Mouse (Mus musculus) adrenal gland, postnatal 14 days (tissue): ENCODE data around the gene Osbpl8. TPM values are rescaled to one million over a fixed set of nuclear protein-coding genes. Genes with fewer than 3 reads are reported as not detected.
A peak's percentile ranks its signal among the peaks of the same experiment; 100 is the strongest.

Source experiments
- DNase-seq: peaks from one replicate; pipeline ENCODE4 v3.0.0; 2021; ENCODE audit warnings: mixed read lengths
- total RNA-seq: library from RNA; stranded (reverse); gene quantifications from 2 replicates; pipeline ENCODE4 v1.2.3, GENCODE M21; 2021

Osbpl8 gene
- total RNA-seq, 1 experiment from 2014 or later: 28.2 TPM

DNA sequence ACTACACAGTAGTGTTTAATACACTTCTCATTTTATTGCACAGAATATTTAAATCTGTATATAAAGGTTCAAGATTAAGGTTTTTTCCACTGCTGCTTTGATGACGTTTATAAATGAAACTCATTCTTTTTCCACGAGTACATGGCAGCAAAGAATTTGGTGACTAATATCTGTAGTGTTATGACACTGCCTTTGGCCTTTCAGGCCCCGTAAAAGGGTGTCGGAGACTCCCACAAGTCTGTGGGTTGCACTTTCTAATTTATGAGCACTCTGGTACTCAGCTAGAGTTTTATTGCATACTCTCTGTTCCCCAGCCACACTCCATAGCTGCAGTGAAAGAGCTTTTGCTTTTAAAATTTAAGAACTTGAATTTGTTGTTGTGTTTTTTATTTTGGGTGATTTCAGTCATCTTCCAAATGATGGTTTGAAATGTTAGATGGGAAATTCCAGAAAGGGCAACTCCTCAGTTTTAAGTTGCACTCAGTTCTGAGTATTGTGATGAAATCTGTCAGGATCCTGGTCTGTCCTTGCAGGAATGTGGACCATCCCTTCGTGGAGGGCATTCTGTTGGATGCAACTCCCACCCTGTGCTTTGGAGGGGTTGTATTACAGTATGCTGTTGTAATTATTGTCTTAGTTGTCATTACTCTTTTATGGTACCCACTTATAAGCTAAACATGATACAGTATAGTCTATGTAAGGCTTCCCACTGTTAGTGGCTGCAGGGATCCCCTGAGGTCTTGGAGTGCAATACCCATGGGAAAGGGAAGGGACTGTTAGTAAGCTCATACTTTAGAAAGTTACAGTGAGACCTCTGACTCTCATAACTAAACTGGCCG lies 70.1 kb downstream of the Osbpl8 start:
- peak; percentile 30 for DNase-seq

DNA sequence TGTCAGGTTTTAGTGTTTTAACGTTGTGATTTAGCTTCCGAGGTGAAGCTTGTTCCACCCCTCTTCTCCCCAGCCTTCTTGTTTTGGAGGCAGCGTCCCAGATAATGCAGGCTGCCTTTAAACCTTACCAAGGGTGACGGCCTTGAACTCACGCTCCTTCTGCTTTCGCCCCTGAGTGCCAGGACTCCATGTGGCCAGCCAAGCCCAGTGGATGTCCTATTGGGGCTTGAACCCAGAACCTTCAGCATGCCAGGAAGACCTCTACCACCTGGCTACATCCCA lies 70.7 kb downstream of the Osbpl8 start:
- peak; percentile 24 for DNase-seq

DNA sequence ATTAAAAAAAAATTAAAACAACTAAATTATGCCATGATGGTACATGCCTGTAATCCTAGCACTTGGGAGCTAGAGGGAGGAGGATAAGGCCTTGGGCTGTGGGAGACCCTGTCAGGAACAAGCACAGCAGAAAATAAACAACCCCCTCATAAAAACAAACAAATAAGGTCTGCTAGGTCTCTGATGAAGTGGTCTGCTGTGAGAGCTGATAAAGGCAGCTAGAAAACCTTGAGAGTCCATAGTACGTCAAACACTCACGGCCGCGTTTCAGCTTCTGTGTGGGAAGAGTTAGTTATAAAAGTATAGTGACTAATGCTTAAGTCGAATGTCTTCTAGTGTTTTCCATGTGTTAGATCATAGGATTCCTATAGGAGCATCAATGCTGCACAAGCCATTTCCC lies 72.9 kb downstream of the Osbpl8 start:
- no peak for DNase-seq

DNA sequence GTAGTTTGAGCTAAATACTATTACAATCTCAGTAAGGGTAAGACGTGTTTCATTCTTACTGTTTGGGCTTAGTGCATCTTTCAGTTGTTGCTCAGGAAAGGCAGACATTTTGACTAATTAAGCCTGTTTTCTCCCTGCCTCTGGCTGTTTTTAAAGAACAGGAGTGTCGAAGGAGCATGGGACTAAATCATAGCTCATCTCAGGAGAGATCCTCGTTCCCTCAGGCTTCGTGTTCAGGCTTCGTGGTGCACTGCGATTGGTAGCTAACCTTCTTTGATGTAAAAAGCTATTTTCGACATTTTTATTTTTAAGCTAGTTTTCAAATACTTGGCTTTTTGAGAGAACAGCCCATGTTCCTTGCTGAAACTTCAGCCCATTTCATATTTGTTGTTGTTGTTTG lies 78.1 kb downstream of the Osbpl8 start:
- DNase-seq: no peak

DNA sequence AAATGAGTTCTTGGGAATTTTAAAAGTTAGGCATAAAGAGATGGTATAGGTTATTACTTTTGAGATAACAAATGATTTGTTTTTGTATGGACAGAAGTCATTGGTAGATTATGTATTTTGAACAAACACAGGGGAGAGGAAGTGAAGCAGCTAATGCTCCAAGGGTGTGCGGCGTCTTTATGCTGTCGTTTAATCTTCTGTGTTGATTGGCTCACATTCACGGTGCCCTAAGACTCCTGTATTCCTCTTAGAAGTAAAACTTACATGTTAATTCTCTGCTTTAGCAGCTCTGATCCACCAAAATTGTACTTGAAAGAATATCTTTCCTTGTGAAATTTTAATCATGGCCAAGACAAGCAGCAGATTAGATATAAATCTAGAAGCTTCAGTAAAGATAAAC lies 83.1 kb downstream of the Osbpl8 start:
- no peak for DNase-seq

DNA sequence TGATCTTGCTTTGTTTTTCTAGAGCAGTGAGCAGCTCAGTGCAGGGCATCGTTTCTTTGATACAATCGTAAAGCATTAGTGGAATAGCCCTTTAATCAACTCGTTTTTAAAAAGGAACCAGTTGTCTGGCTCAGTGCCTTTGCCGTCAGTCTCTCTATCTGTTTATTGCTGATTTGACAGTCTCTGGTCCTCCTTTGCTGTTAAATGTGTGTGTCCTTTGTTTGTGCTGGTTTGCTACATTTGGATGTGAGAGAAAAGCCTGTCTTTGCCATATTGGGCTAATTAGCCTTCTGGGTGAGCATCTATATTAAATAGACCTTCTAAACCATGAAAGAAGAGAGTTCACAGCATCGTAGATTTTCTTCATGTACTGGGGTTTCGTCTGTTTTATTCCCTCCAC lies 83.6 kb downstream of the Osbpl8 start:
- no peak for DNase-seq

DNA sequence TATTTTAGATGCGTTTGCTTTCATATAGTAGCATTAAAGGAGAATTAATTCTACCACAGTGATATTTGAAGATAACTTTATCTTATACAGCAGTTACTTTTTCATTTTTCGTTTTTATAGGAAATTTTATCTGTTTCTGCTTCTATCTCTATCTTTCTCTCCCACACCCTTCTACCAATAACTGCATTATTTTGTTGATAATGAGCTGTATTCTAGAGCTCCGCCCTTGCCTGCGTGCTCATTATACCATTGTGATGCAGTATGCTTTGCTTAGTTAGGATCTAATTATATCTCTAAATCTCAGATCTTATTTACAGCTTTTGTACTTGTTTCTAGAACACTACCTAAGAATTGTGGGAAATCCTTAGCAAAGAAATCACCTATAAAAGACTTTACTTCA lies 85.6 kb downstream of the Osbpl8 start:
- DNase-seq: no peak

DNA sequence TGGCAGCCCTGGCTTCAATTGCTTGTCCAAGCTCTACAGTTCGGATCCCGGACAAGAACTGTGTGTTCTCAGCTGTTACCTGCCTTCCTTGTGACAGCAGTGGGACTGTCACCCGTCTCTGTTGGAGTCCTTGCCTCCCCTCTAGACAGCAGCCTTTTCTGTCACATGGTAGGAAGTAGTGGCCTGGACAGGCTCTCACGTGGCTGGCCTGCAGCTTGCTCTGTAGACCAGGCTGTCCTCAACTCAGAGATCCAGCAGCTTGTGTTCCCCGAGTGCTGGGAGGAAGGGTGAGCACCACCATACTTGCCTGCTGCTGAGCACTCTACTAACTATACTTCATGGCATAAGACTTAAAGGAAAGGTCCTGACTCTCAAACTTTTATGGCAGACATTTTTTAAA lies 87.1 kb downstream of the Osbpl8 start:
- no peak for DNase-seq

DNA sequence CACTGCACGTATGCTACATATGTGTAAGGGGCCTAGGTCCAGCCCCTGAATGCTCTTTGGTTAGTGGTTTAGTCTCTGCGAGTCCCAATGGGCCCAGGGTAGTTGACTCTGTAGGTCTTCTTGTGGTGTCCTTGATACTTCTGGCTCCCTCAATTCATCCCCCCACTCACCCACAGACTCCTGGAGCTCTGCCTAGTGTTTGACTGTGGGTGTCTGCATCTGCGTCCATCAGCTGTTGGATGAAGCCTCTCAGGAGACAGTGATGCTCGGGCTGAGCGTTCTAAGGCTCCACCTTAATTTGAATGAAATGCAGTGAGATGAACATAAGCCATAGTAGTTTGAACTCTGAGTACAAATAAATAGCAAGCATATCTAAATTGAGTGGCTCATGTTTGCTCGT lies 90.7 kb downstream of the Osbpl8 start:
- no peak for DNase-seq

DNA sequence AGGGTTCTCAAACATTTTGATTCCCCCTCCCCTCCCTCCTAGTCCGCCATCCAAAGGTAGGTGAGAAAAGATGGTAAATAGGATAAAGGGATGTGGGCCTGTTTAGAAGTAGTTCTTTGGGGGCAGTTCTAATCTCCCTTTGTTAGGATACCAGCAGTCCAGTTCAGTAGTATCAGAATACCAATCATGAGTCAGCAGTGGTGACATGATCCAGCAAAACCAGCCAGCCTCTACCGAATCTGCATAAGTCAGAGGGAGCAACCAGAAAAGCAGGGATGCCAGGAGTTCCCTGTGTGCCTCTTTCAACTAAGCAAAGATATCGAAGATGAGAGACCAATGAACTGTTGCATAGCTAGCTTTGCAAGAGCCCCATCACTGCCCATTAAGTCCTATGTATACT lies 91.6 kb downstream of the Osbpl8 start:
- no peak for DNase-seq

DNA sequence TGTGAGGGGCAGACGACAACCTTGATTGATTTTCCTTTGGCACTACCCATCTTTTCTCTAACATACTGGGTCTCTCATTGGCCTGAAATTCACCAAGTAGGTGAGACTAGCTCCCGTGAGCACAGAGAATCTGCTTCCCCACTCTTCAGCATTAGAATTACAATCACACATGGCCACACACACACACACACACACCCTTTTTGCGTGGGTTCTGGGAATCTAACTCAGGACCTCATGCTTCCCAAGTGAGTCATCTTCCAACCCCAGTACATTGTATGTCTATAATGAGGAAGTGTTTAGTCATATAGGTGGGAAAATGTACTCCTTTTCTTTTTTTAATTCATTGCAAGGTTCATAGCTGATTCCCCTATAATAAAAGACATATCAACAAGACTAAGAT lies 92.8 kb downstream of the Osbpl8 start:
- DNase-seq: no peak

DNA sequence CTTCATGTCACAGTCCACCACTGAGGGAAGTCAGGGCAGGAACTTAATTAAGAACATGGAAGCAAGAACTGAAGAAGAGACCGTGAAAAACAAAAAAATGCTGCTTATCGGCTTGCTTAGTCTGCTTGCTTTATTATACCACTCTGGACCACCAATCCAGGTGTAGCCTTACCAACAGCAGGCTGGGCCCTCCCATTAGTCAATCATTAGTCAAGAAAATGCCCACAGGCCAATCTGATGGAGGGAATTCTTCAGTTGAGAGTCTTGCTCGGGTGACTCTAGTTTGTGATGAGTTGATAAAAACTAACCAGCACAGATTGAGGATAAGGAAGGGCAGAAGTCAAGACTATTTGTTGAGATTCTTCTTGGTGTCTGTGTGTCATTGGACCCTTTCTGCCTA lies 93.7 kb downstream of the Osbpl8 start:
- no peak for DNase-seq

DNA sequence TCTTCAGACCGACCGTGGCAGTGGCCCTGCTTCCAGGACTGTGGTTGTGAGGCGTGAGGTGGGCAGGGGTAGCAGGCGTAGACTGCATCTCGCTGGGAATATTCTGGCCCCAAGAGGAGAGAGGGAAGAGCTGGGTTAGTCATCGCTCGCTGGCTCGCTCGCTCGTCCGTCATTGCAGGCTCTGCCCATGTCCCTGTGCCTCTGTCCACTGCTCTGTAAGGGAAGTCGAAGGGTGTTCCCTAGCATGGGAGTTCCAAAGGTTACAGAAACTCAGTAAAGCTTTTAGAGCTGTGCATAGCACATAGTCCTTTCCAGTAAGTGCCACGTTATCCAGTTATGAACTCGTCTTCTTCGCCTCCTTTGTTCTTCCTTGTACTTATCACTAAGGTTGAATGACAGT lies 107.1 kb downstream of the Osbpl8 start:
- no peak for DNase-seq

DNA sequence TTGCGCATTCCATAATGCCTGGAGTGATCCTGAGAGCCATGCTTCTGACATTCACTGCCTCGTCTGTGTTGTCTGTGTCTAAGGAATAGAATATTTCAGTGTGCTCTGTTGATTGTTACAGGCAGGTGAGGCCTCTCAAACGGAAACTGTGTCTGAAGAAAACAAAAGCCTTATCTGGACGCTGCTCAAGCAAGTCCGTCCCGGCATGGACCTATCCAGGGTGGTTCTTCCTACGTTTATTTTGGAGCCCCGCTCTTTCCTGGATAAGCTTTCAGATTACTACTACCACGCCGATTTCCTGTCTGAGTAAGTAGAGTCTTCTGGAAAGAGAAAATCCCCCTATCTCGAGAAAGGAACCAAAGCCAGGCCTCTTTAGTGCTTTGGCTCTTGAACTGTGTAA lies 108.4 kb downstream of the Osbpl8 start:
- DNase-seq: no peak

DNA sequence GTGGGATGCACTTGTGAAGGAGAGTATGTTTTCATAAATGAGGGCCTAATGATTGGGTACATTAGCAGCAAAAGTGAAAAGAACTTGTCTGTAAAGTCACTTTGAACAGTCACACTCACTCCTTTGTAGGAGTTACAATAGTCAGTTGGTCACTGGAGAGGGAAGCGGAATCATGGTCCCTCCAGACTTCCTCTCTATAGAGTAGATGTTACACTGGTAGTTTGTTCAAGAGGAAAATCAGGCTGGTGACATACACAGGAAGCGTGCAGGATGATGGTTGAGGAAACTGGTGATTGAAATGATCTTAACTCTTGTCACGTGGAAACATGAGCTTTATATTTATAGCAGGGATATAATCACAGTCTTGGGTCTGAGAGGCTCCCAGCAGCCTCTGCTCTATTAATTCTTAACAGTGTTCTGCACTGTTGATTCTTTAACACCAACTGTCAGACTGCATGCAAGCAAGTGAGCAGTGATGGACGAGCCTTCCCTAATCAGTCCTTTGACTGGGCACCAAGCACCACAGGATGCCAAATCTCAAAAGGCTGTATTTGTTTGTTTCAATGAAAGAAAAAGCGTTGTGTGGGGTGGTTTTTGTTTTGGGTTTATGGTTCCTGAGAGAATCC lies 109.0 kb downstream of the Osbpl8 start:
- no peak for DNase-seq

DNA sequence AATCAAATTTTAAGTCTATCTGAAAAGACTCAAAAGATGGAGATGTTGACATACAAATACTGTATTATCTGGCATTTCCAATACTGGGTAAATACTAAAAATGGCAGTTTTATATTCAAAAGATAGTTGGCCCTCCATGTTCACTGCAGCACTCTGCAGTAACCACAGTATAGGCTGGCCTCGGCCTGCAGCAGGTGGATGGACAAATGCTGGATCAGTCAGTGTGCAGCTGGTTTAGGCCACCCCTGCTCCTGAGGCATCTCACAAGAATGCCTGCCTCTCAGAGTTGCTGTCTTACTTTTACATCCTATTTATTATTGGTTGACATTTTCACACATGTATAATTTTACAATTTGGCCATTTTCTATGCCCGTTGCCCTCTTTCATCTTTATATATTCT lies 111.3 kb downstream of the Osbpl8 start:
- no peak for DNase-seq

DNA sequence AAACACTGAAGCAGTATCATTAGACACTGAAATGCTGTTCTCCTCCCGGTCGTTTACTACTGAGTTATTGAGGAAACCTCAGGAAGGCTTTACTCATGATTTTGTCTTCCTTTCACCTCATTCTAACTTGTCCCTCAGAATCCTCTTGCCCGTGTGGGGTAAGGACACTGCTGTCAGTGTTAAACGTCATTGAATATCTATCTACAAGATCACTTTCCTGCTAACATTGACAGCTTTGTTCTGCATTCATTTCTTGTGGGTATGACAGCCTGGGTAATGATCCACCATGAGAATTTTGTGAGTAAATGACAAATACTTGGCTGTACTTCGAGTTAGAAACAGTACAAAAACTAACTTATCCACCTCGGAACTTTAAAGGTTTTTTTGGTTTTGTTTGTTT lies 133.1 kb downstream of the Osbpl8 start:
- DNase-seq: no peak

DNA sequence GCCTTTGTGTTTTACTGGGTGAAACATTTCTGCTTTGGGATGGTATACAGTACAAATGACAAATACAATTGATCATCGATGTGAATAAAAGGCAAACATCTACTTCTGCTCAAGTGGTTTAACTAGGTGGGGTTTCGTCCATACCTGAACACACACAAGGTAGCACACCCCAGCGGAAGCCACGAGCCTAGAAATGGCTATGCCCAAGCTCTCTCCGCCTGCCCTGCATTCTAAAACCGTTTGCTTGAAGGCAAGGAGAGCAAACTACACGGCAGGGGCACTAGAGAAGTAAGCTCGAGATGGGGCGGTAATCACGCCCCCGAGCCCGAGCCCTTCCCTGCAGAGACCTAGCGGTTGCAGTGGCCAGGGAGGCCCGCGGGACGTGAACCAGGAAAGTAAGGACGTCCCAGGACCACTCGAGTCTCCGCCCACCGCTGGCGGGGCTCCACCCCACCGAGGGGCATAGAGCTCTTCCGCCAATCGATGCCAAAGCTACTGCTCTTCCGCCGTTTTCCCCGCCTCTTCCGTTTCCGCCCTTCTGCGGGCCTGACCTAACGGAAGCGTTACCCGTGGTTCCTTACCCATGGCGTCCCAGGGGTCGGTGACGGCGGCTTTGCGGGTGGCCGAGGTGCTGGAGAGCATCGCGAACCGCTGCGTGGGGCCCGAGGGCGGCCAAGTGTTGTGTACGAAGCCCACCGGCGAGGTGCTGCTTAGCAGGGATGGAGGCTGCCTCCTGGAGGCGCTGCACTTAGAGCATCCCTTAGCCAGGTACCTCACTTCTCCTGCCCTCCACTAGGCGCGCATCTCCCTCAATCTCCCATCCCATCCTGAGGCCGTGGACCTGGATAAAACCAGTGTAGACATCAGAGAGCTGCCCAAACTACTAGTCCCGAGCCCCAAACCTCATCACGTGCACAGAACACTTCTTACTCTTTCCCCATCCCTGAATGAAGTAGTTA lies 133.9 kb downstream of the Osbpl8 start, which contains the start of gene Bbs10:
TSS of gene Bbs10 (plus strand) at position 540 of the 959 bp plus-strand sequence.
- peak; percentile 98 for DNase-seq

DNA sequence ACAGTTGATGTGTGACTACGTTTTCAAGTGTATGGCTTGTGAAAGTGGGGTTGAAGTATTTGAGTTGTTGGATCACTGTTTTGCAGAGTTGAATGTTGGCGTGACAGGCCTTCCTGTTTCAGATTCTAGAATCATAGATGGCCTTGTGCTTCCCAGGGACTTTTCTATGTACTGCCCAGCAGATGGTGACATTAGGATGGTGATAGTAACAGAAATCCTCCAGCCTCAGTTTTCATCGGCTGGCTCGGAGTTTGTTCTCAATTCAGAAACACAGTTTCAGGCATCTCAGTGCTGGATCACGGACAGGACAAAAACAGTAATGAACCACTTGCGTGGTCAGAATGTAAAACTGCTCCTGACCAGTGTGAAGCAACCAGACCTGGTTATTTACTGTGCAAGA lies 135.0 kb downstream of the Osbpl8 start:
- DNase-seq: peak; percentile 45

DNA sequence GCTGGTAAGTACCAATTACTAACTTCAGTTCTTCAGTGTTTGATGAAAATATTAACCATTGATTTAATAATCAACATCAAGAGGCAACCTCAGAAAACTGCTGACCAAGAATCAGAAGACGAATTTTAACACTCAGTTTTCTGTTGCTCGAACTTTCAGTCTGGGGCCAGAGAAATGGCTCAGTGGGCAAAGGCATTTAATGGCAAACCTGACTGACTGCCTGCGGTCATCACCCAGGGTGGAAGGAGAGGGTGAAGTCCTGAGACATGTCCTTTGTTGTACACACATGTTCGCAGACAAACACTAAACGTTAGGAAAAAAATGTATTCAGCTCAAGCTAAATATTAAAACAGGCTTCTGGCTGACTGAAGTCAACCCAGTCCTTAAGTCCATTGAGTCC lies 136.5 kb downstream of the Osbpl8 start:
- no peak for DNase-seq

DNA sequence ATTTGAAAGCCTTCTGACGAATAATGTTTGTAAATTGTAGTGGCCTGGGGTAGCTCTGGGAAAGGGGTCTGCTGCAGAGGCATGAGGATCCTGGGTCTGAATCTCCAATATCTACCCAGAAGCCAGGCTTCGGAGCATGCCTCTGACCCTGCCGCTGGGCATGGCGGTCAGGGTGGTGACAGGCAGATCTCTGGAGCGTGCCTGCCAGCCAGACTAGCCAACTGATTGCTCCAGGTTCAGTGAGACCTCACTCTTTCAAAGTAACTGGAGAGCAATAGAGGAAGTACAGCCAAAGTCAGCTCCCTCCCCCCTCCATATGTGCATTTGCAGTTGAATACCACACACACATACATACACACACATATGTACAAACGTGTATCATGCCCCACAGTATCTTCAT lies 137.9 kb downstream of the Osbpl8 start:
- DNase-seq: no peak

DNA sequence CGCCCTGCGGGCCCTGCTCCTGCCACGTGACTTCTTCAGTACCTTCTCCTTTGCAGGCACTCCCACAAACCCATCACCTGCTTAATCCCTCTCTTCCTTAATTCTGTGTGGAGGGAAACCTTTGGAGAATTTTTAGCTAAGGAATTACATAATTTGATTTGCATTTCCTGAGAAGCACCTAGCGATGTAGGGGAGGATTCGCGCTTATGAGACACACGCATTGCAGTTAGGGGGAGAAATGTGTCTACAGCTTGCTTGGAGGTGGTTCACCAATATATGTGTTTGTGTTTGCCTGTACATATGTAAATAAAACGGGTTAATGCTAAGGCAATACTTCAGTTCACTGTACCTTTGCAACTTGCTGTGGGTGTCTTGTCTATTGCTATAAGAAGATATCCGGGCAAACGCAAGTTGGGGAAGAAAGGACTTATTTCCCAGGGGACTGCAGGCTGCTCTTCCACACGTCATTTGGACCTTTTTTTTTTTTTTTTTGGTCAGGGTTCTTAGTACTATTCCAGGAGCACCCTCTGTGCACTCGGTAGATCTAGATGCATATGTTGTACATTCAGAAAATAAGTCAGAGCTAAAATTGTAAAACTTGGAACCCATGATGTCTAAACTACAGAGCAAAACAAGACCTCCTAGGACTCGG lies 144.4 kb downstream of the Osbpl8 start:
- DNase-seq: no peak

DNA sequence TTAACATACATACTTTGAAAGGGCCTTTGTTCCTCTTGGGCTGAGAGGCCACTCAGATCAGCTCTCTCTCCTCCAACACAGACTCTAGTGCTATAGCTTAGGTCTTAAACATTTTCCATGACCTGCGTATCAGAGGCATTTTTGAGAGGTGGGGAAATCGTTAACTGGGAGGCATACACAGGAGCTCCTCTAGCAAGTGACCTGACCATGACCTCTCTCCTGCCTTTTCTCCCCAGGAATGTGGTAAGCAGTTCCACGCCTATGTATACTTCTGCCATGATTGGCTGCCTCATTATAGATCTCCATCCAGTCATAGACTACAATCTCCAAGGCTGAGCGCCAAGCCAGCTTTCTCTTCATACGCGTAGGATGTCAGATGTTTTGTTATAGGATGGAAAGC lies 148.7 kb downstream of the Osbpl8 start:
- no peak for DNase-seq
